Mouse (Mus musculus): ENCODE measurements around the gene Hat1. TPM values are rescaled to one million over a fixed set of nuclear protein-coding genes. Genes with fewer than 3 reads are reported as not detected.

Gene Hat1
- polyA plus RNA-seq, 1 experiment from 2014 or later, result 108 TPM

DNA sequence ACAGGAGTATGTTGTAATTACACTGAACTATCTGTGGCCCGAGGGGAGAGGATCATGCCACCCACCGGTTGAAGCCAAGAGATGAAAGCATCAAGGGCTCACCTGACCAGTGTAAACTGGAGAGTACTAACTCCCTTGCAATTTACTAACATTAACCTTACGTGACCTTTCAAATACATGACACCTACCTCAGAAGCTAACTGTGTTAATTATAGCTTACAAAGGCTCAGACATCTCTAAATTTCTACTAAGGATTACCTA is 37.1 kb upstream of the Hat1 start:
- Histone ChIP-seq H3K27ac (ENCODE audit: low read length) (no peak overlapping the region), H3K27me3 (ENCODE audit: control insufficient read depth, insufficient read depth, low read length) (no peaks in the 10 kb centered on the region), H3K9me3 (replicated peaks; ENCODE audit: control insufficient read depth, low read length) (no peaks in the 10 kb centered on the region), H3K4me3 (replicated peaks; ENCODE audit: low read length) (no peak overlapping the region), H3K36me3 (ENCODE audit: control insufficient read depth, insufficient read depth, low read length) (no peaks in the 10 kb centered on the region), H3K9ac (ENCODE audit: low read length) (no peak overlapping the region), H3K4me2 (ENCODE audit: low read depth, low read length) (no peak overlapping the region), H3K4me1 (ENCODE audit: control insufficient read depth, insufficient read depth, low read length) (no peaks in the 10 kb centered on the region)
- WGBS, result 81% methylated on average over 3 of the region's 3 CpGs
- no peak for ATAC-seq (ENCODE audit: insufficient read depth, low FRiP score)

DNA sequence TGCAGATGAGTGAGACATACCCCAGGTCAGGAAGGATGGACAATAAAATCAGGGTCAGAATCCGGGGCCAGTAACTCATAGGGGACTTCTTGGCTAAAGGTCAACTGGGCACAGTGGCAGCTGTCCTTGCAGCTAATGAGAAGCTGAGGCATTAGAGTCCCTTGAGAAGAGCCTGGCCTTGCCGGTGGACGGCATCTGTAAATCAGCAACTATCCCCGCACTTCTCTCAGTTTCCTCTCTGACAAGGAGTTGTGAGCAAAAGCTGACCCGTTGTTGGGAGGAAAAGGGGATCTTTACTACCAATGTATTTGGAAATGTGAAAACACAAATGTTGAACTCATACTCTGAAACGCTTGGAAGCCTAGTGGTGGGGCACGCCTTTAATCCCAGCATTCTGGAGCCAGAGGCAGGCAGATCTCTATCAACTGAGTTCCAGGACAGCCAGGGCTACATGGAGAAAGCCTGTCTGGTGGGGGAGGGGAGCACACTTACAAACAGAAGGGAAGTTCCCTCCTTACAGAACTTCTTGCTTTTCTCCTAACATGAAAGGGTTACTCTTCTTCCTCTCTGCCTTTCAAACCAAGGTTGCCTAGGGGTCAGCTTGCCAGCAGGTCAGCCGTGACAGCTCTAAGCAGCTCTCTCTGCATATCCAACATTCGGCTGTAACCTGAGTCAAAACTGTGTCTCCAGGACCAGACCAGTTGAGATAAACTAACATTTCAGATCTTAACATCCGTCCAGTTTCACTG is 35.3 kb upstream of the Hat1 start:
- Histone ChIP-seq H3K9ac (ENCODE audit: low read length) (0 out of 2 replicates have a peak overlapping the region, but pooled peaks have one; percentile 8), H3K27ac (ENCODE audit: low read length) (no peak overlapping the region), H3K4me1 (ENCODE audit: control insufficient read depth, insufficient read depth, low read length) (no peaks in the 10 kb centered on the region), H3K27me3 (ENCODE audit: control insufficient read depth, insufficient read depth, low read length) (no peaks in the 10 kb centered on the region), H3K9me3 (replicated peaks; ENCODE audit: control insufficient read depth, low read length) (no peaks in the 10 kb centered on the region), H3K4me2 (ENCODE audit: low read depth, low read length) (no peak overlapping the region), H3K4me3 (replicated peaks; ENCODE audit: low read length) (no peak overlapping the region), H3K36me3 (ENCODE audit: control insufficient read depth, insufficient read depth, low read length) (no peaks in the 10 kb centered on the region)
- no peak for ATAC-seq (ENCODE audit: insufficient read depth, low FRiP score)
- WGBS, result 61% methylated on average over 10 of the region's 10 CpGs

DNA sequence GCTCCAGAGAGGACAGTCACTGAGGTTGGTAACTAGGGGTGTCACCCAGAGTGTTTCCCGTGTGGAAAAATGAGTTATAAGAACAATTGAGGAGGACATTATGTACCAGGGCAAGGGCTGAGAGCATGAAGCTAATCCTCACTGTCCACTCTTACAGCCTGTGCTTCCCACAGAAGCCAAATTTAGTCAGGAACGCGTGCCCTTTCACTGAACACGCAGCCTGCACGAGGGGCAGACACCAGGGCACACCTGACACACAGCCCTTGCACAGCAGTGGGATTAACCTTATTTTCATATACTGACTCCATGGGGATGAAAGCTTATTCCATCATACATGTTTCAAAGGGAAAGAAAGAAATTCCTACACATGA is 34.7 kb upstream of the Hat1 start:
- H3K4me1 ChIP-seq (ENCODE audit: control insufficient read depth, insufficient read depth, low read length), result no peaks in the 10 kb centered on the region
- H3K36me3 ChIP-seq (ENCODE audit: control insufficient read depth, insufficient read depth, low read length), result no peaks in the 10 kb centered on the region
- WGBS, result 63% methylated on average over 5 of the region's 5 CpGs
- no peak overlapping the region for H3K27ac ChIP-seq (ENCODE audit: low read length)
- ATAC-seq (ENCODE audit: insufficient read depth, low FRiP score), result no peak
- H3K9me3 ChIP-seq (replicated peaks; ENCODE audit: control insufficient read depth, low read length), result no peaks in the 10 kb centered on the region
- 0 out of 2 replicates have a peak overlapping the region, but pooled peaks have one; percentile 8 for H3K9ac ChIP-seq (ENCODE audit: low read length)
- no peaks in the 10 kb centered on the region for H3K27me3 ChIP-seq (ENCODE audit: control insufficient read depth, insufficient read depth, low read length)
- H3K4me2 ChIP-seq (ENCODE audit: low read depth, low read length), result no peak overlapping the region
- no peak overlapping the region for H3K4me3 ChIP-seq (replicated peaks; ENCODE audit: low read length)

DNA sequence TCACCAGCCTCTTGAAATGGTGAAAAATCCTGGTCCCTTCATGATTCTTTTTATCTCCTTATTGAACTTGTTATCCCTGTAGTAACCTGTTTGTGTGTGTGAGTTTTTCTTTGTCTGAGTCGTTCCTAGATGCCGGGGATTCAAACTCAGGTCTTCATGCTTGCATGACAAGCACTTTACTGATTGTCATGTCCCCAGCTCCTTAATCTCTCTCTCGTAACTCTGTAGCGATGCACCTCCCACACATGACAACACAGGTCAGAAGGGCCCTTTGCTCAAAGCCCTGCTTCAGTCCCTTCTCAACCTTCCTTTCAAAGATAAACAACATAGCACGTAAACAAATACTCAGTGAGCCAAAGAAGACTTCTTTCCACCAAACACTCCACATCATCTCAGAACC is 30.4 kb upstream of the Hat1 start:
- no peak overlapping the region for H3K4me2 ChIP-seq (ENCODE audit: low read depth, low read length)
- WGBS, result 87% methylated on average over 5 of the region's 5 CpGs
- H3K9ac ChIP-seq (ENCODE audit: low read length), result no peak overlapping the region
- no peak overlapping the region for H3K27ac ChIP-seq (ENCODE audit: low read length)
- no peaks in the 10 kb centered on the region for H3K36me3 ChIP-seq (ENCODE audit: control insufficient read depth, insufficient read depth, low read length)
- H3K9me3 ChIP-seq (replicated peaks; ENCODE audit: control insufficient read depth, low read length), result no peaks in the 10 kb centered on the region
- no peak for ATAC-seq (ENCODE audit: insufficient read depth, low FRiP score)
- no peak overlapping the region for H3K4me3 ChIP-seq (replicated peaks; ENCODE audit: low read length)
- no peaks in the 10 kb centered on the region for H3K27me3 ChIP-seq (ENCODE audit: control insufficient read depth, insufficient read depth, low read length)
- H3K4me1 ChIP-seq (ENCODE audit: control insufficient read depth, insufficient read depth, low read length), result no peaks in the 10 kb centered on the region

DNA sequence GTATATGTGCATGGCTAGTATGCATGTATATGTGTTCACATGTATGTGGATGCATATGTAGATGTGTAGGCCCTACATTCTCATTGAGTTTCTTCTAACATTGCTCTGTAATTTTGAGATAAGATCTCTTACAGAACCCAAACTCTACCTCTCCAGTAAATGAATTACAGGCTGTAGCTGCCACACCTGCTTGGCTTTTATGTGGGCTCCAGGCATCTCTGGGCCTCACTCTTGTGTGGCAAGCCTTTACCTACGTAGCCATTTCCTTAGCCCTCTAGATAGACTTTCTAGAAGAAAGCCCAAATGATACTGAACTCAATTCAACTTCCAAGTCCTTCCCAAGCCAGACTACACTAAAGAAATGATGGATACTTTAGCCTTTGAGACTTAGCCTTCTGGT is 28.6 kb upstream of the Hat1 start:
- Histone ChIP-seq H3K4me1 (ENCODE audit: control insufficient read depth, insufficient read depth, low read length) (no peaks in the 10 kb centered on the region), H3K4me2 (ENCODE audit: low read depth, low read length) (no peak overlapping the region), H3K9me3 (replicated peaks; ENCODE audit: control insufficient read depth, low read length) (no peaks in the 10 kb centered on the region), H3K4me3 (replicated peaks; ENCODE audit: low read length) (no peak overlapping the region), H3K36me3 (ENCODE audit: control insufficient read depth, insufficient read depth, low read length) (no peaks in the 10 kb centered on the region), H3K9ac (ENCODE audit: low read length) (no peak overlapping the region), H3K27me3 (ENCODE audit: control insufficient read depth, insufficient read depth, low read length) (no peaks in the 10 kb centered on the region), H3K27ac (ENCODE audit: low read length) (no peak overlapping the region)
- ATAC-seq (ENCODE audit: insufficient read depth, low FRiP score), result no peak
- WGBS, result 85% methylated on average over 1 of the region's 1 CpGs

DNA sequence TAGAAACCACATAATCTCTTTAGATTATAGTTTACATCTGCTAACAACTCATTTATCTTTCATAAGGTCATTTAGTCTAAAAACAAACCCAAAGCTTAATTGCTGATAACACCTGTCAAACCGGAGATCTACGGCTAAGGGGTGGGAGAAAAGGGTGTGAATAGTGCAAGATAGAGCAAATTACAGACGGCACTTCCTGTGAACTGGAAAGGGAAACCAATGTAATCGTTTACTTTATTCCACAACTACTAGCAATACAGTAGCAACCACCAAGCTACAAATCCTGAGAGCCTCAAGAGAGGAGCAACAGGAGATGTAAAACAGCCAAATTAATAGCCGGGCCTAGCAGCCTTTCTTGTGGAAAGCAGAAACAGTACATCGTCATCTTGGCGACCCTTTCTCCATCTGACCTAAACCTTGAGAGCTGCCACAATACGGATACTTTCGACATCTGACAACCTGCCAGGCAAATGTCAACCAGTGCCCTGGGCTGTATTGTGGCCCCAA is 22.1 kb upstream of the Hat1 start:
- Histone ChIP-seq H3K4me2 (ENCODE audit: low read depth, low read length) (peak overlapping the region; percentile 59), H3K27ac (ENCODE audit: low read length) (no peak overlapping the region), H3K9ac (ENCODE audit: low read length) (peak overlapping the region; percentile 85), H3K36me3 (ENCODE audit: control insufficient read depth, insufficient read depth, low read length) (no peaks in the 10 kb centered on the region), H3K27me3 (ENCODE audit: control insufficient read depth, insufficient read depth, low read length) (no peaks in the 10 kb centered on the region), H3K9me3 (replicated peaks; ENCODE audit: control insufficient read depth, low read length) (no peaks in the 10 kb centered on the region), H3K4me3 (replicated peaks; ENCODE audit: low read length) (peak overlapping the region; percentile 78), H3K4me1 (ENCODE audit: control insufficient read depth, insufficient read depth, low read length) (0 out of 2 replicates have a peak, but pooled peaks cover 6% of the 10 kb centered on the region)
- no peak for ATAC-seq (ENCODE audit: insufficient read depth, low FRiP score)
- 7% methylated on average over 9 of the region's 9 CpGs for WGBS

DNA sequence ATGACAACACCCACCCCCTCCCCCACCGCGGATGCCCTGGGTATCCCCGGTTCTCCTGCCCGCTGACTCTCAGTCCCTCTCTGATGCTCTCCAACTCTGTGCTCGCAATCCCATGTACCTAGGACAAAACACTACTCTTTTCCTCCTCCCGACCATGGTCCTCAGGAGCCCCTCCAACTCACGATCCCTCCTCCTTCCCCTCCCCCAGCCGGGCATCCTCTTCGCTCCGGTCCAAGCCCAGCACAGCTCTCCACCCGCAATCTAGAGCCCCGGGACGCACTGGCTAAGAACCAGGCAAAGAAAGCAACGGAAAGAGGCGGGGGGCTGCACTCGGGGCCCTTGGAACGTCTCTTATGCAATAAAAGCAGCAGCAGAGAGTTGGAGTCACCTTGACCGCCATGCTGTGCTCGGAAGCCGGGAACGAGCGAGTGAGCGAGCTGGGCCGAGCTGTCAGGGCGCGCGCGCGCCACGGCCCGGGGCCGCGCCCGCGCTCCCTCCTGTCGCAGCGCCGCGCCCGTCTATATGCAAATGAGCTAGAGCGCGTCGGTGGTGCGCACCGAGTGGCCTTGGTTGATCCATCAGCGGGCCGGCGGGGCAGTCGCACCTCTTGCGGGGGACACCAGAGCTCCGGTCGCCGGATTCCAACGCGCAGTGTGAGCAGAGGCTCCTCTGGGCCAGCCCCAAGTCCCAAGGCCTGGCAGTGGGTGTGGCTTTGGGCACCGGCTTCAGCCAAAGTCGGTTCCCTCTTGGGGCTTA is 21.5 kb upstream of the Hat1 start, which contains the start of gene Slc25a12:
Slc25a12 (minus strand) TSS at position 625 of the 756 bp plus-strand sequence.
- H3K27me3 ChIP-seq (ENCODE audit: control insufficient read depth, insufficient read depth, low read length), result no peaks in the 10 kb centered on the region
- H3K9me3 ChIP-seq (replicated peaks; ENCODE audit: control insufficient read depth, low read length), result no peaks in the 10 kb centered on the region
- under 1% methylated on average over 57 of the region's 57 CpGs for WGBS
- peak within 1 kb of the TSS; percentile 59 for H3K4me2 ChIP-seq (ENCODE audit: low read depth, low read length)
- peak within 1 kb of the TSS; percentile 72 for H3K27ac ChIP-seq (ENCODE audit: low read length)
- 0 out of 2 replicates have a peak, but pooled peaks cover 6% of the 10 kb centered on the region for H3K4me1 ChIP-seq (ENCODE audit: control insufficient read depth, insufficient read depth, low read length)
- H3K36me3 ChIP-seq (ENCODE audit: control insufficient read depth, insufficient read depth, low read length), result no peaks in the 10 kb centered on the region
- ATAC-seq (ENCODE audit: insufficient read depth, low FRiP score), result peak; percentile 95
- peak within 1 kb of the TSS; percentile 78 for H3K4me3 ChIP-seq (replicated peaks; ENCODE audit: low read length)
- H3K9ac ChIP-seq (ENCODE audit: low read length), result peak within 1 kb of the TSS; percentile 85

DNA sequence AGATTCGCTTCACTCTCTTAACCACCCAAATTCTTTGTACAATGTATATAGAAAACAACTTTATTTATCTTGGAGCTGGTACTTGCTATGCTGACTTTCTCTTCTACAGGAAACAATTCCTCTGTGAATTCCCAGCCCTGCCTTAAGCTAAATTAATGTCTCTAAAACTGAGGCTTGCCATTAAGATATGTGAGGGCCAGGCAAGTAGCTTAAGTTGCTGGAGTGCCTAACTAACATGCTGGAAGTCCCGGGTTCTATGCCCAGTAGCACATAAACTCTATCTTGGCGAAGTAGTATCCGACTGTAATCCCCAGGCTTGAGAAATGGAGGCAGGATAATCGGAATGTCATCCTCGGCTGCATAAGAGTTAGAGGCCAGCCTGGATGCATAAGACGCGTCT is 20.7 kb upstream of the Hat1 start:
- no peak for ATAC-seq (ENCODE audit: insufficient read depth, low FRiP score)
- 31% methylated on average over 8 of the region's 8 CpGs for WGBS
- 0 out of 2 replicates have a peak overlapping the region, but pooled peaks have one; percentile 21 for H3K9ac ChIP-seq (ENCODE audit: low read length)

DNA sequence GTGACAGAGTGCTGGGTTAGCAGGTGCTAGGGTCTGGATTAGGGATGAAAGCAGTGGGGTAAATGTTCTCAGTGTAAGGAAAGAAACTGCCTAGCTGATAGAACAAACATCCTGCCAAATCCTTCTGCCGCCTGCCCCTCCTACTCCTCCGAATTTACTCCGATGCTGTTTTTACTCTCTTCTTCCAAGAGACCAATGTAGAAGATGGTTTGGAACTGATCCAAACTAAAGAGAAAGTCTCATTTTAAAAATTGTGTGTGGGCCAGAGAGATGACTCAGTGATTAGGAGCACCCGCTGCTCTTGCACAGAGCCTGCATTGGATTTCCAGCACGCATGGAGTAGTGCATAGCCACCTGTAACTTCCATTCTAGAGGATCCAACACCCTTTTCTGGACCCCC is 17.0 kb upstream of the Hat1 start:
- Histone ChIP-seq H3K27ac (ENCODE audit: low read length) (no peak overlapping the region), H3K4me3 (replicated peaks; ENCODE audit: low read length) (no peak overlapping the region), H3K9ac (ENCODE audit: low read length) (no peak overlapping the region), H3K4me2 (ENCODE audit: low read depth, low read length) (no peak overlapping the region), H3K9me3 (replicated peaks; ENCODE audit: control insufficient read depth, low read length) (no peaks in the 10 kb centered on the region), H3K27me3 (ENCODE audit: control insufficient read depth, insufficient read depth, low read length) (no peaks in the 10 kb centered on the region), H3K4me1 (ENCODE audit: control insufficient read depth, insufficient read depth, low read length) (0 out of 2 replicates have a peak, but pooled peaks cover 3% of the 10 kb centered on the region), H3K36me3 (ENCODE audit: control insufficient read depth, insufficient read depth, low read length) (no peaks in the 10 kb centered on the region)
- whole genome bisulfite sequencing, result 62% methylated on average over 5 of the region's 5 CpGs
- no peak for ATAC-seq (ENCODE audit: insufficient read depth, low FRiP score)

More for the DNA sequence above, 20.7 kb upstream of the Hat1 start:
- no peaks in the 10 kb centered on the region for H3K9me3 ChIP-seq (replicated peaks; ENCODE audit: control insufficient read depth, low read length)
- H3K4me2 ChIP-seq (ENCODE audit: low read depth, low read length), result peak overlapping the region; percentile 59
- H3K4me1 ChIP-seq (ENCODE audit: control insufficient read depth, insufficient read depth, low read length), result 0 out of 2 replicates have a peak, but pooled peaks cover 6% of the 10 kb centered on the region
- no peak overlapping the region for H3K27ac ChIP-seq (ENCODE audit: low read length)
- no peaks in the 10 kb centered on the region for H3K36me3 ChIP-seq (ENCODE audit: control insufficient read depth, insufficient read depth, low read length)
- peak overlapping the region; percentile 17 for H3K4me3 ChIP-seq (replicated peaks; ENCODE audit: low read length)
- no peaks in the 10 kb centered on the region for H3K27me3 ChIP-seq (ENCODE audit: control insufficient read depth, insufficient read depth, low read length)

Measured in stomach, embryonic 16.5 days (tissue).